Mouse (Mus musculus): ENCODE measurements around the gene Serpina3n.
"Not testable (repeated sequence)": the region's sequence is repeated elsewhere in the genome, so short reads cannot be mapped to it uniquely, and the experiment has no call there.

The Serpina3n gene

GRCm38 (mm10) chr12:104433951-104434735 lies 27.6 kb downstream of the Serpina3n start:
- DNase-seq (ENCODE audit: low spot score) = no peak

- DNase-seq (ENCODE audit: low spot score) = peak; percentile 82
Observed at GRCm38 (mm10) chr12:104440087-104440760, 33.7 kb downstream of the Serpina3n start.

- DNase-seq (ENCODE audit: low spot score) = no peak
Observed at GRCm38 (mm10) chr12:104443716-104444115, 37.2 kb downstream of the Serpina3n start.

- DNase-seq (ENCODE audit: low spot score) = not testable (repeated sequence)
Observed at GRCm38 (mm10) chr12:104447056-104447455, 40.5 kb downstream of the Serpina3n start.

GRCm38 (mm10) chr12:104448099-104448498 lies 41.6 kb downstream of the Serpina3n start:
- peak; percentile 59 for DNase-seq (ENCODE audit: low spot score)

- DNase-seq (ENCODE audit: low spot score) = no peak
Observed at GRCm38 (mm10) chr12:104450257-104450656, 43.7 kb downstream of the Serpina3n start.

- DNase-seq (ENCODE audit: low spot score) = no peak
Observed at GRCm38 (mm10) chr12:104453002-104453401, 46.5 kb downstream of the Serpina3n start.

GRCm38 (mm10) chr12:104459377-104459776 lies 52.8 kb downstream of the Serpina3n start:
- no peak for DNase-seq (ENCODE audit: low spot score)

GRCm38 (mm10) chr12:104461372-104461771 lies 54.8 kb downstream of the Serpina3n start:
- no peak for DNase-seq (ENCODE audit: low spot score)

Measured in ovary, postnatal 36 days (tissue).